ENCODE assay signal across 8 mouse cellular contexts in the genomic region with DNA sequence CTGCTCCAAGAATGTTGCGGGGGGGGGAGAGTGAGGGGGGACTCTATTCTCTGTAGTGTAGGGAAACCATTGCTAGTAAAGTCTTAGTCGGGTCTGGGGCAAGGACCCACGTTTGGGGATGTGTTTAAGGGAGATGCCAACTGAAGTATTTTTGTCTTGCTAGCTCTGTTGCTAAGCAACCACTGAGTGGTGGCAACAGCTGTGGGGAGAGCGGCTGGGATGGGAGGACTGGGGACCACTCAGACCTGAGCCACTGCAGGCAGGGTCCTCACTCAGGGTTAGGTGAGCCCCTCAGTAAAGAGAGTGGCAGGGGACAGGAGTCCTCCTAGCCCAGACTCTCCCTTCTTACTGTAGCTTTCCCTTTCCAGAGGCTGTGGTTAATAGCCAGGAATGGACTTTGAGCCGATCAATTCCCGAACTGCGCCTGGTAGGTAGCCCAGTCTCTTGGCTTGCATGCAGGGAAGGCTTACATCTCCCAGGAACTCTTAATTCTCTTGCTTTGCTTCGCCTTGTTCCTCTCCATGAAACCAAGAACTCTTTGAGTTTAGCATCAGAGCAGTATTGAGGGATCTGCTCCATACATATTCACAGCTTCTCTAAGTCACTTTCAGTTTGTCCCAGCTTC. TPM values are rescaled to one million over a fixed set of nuclear protein-coding genes. Genes with fewer than 3 reads are reported as not detected.
DNase-seq lines count a peak whose midpoint lies in the region; ATAC-seq and TF ChIP-seq lines count a peak whose summit lies in the region.

No protein-coding gene starts in this region.

- no peak for ATAC-seq in intestine, embryonic 14.5 days (replicated peaks; ENCODE audit: low FRiP score, low TSS enrichment, low read depth)
- no peak for ATAC-seq in midbrain, postnatal 0 days (ENCODE audit: low FRiP score)

- TF ChIP-seq CTCF in gastrocnemius, adult 2 months (IDR thresholded peaks at IDR 0.05): no peak
- TF ChIP-seq CTCF in midbrain, postnatal 0 days (IDR thresholded peaks at IDR 0.05): no peak

- WGBS in intestine, embryonic 14.5 days: 26% methylated on average over 8 of the region's 8 CpGs
- 27% methylated on average over 8 of the region's 8 CpGs for WGBS in midbrain, postnatal 0 days

- H3K4me2 ChIP-seq in intestine, embryonic 14.5 days (ENCODE audit: low read length): peak overlapping the region; percentile 50; the same call in 1 of the 2 replicates
- peak overlapping the region; percentile 93 for H3K4me2 ChIP-seq in midbrain, postnatal 0 days (ENCODE audit: low read depth, low read length, poor library complexity, severe bottlenecking)

- no peaks in the 10 kb centered on the region for H3K36me3 ChIP-seq in intestine, embryonic 14.5 days (ENCODE audit: control insufficient read depth, insufficient read depth, low read length)
- peaks cover 28% of the 10 kb centered on the region for H3K36me3 ChIP-seq in midbrain, postnatal 0 days (ENCODE audit: insufficient read depth, low read length)

- H3K27me3 ChIP-seq in intestine, embryonic 14.5 days (replicated peaks; ENCODE audit: control insufficient read depth, insufficient read depth, low read length): peaks cover 77% of the 10 kb centered on the region
- no peaks in the 10 kb centered on the region for H3K27me3 ChIP-seq in midbrain, postnatal 0 days (ENCODE audit: insufficient read depth, low read length)

- H3K27ac ChIP-seq in gastrocnemius, adult 2 months: peak overlapping the region; percentile 58
- no peak overlapping the region for H3K27ac ChIP-seq in intestine, embryonic 14.5 days (ENCODE audit: low read depth)
- H3K27ac ChIP-seq in midbrain, postnatal 0 days (ENCODE audit: low read depth, low read length): 0 out of 2 replicates have a peak overlapping the region, but pooled peaks have one; percentile 26

- peaks cover 27% of the 10 kb centered on the region for H3K4me1 ChIP-seq in intestine, embryonic 14.5 days (replicated peaks; ENCODE audit: control insufficient read depth, insufficient read depth, low read length)
- H3K4me1 ChIP-seq in midbrain, postnatal 0 days (ENCODE audit: insufficient read depth, low read length): peaks cover 18% of the 10 kb centered on the region; the same call in 1 of the 2 replicates

- no peaks in the 10 kb centered on the region for H3K9me3 ChIP-seq in intestine, embryonic 14.5 days (ENCODE audit: control insufficient read depth, low read length)
- H3K9me3 ChIP-seq in midbrain, postnatal 0 days (ENCODE audit: low read length): no peaks in the 10 kb centered on the region

- H3K4me3 ChIP-seq in gastrocnemius, adult 2 months: peak overlapping the region; percentile 71
- peak overlapping the region; percentile 17 for H3K4me3 ChIP-seq in intestine, embryonic 14.5 days (ENCODE audit: low read depth, low read length)
- peak overlapping the region; percentile 83 for H3K4me3 ChIP-seq in midbrain, postnatal 0 days (ENCODE audit: low read depth, low read length)

- no peak overlapping the region for H3K9ac ChIP-seq in intestine, embryonic 14.5 days (ENCODE audit: low read length)
- H3K9ac ChIP-seq in midbrain, postnatal 0 days (replicated peaks; ENCODE audit: low read length, poor library complexity, severe bottlenecking): peak overlapping the region; percentile 95

- DNase-seq in gastrocnemius, adult 2 months: peak; percentile 32
- DNase-seq in gastrocnemius, postnatal 4 days (ENCODE audit: low spot score in 2 of 2): no peak
- peak; percentile 49 for DNase-seq in embryo, embryonic 9.5 days (ENCODE audit: extremely low spot score)
- no peak for DNase-seq in intestine, embryonic 14.5 days (ENCODE audit: low spot score)
- DNase-seq in midbrain, postnatal 0 days (ENCODE audit: low spot score): peak; percentile 72
- no peak for DNase-seq in thymus, postnatal 36 days
- DNase-seq in left cerebral cortex, adult 11 months (ENCODE audit: low spot score): no peak
- no peak for DNase-seq in testis, postnatal 14 days (ENCODE audit: low spot score)

- intact Hi-C loops in gastrocnemius, adult 2 months (cut with DNase I): no loop called here

RNA-seq across cellular contexts. Expression of a gene that starts 7.0 kb away (rescaled TPM):
- 1 to 10 TPM; 1.6 TPM for total RNA-seq in gastrocnemius, adult 2 months (2021)
- total RNA-seq in gastrocnemius, postnatal 4 days (2021): 1 to 10 TPM; 1.7 to 2.6 TPM
- 0.23 and 0.26 TPM in 2 replicates for polyA plus RNA-seq in intestine, embryonic 14.5 days (2014; fragmentation: Nextera tagmentation; extraction: Ambion mirVana)
- 330 and 343 TPM in 2 replicates for total RNA-seq in midbrain, postnatal 0 days (2014; rRNA removed)
- 5.4 and 6.3 TPM in 2 replicates for polyA plus RNA-seq in midbrain, postnatal 0 days (2015; fragmentation: Nextera tagmentation; extraction: Ambion mirVana)

RNA-seq across cellular contexts. Expression of a gene that starts 12.0 kb away (rescaled TPM):
- total RNA-seq in gastrocnemius, adult 2 months (2021): 10 to 100 TPM; 21.6 to 29.9 TPM
- 10 to 100 TPM; 39.5 to 44.3 TPM for total RNA-seq in gastrocnemius, postnatal 4 days (2021)
- 92.4 and 114 TPM in 2 replicates for polyA plus RNA-seq in intestine, embryonic 14.5 days (2014; fragmentation: Nextera tagmentation; extraction: Ambion mirVana)
- total RNA-seq in midbrain, postnatal 0 days (2014; rRNA removed): 109 and 122 TPM in 2 replicates
- 101 and 104 TPM in 2 replicates for polyA plus RNA-seq in midbrain, postnatal 0 days (2015; fragmentation: Nextera tagmentation; extraction: Ambion mirVana)

RNA-seq across cellular contexts. Expression of a gene that starts 18.8 kb away (rescaled TPM):
- total RNA-seq in gastrocnemius, adult 2 months (2021): 10 to 100 TPM; 33.5 to 40.5 TPM
- 100 to 1,000 TPM; 225 to 253 TPM for total RNA-seq in gastrocnemius, postnatal 4 days (2021)
- polyA plus RNA-seq in intestine, embryonic 14.5 days (2014; fragmentation: Nextera tagmentation; extraction: Ambion mirVana): 1,915 and 2,068 TPM in 2 replicates
- 311 and 365 TPM in 2 replicates for total RNA-seq in midbrain, postnatal 0 days (2014; rRNA removed)
- polyA plus RNA-seq in midbrain, postnatal 0 days (2015; fragmentation: Nextera tagmentation; extraction: Ambion mirVana): 364 and 374 TPM in 2 replicates

RNA-seq across cellular contexts. Expression of a gene that starts 22.1 kb away (rescaled TPM):
- 1 to 10 TPM in 1 of 2 experiments, under 1 TPM in 1; 0.45 to 1.2 TPM for total RNA-seq in gastrocnemius, adult 2 months (2021)
- 1 to 10 TPM; 1.6 to 1.7 TPM for total RNA-seq in gastrocnemius, postnatal 4 days (2021)
- 1.4 and 1.9 TPM in 2 replicates for polyA plus RNA-seq in intestine, embryonic 14.5 days (2014; fragmentation: Nextera tagmentation; extraction: Ambion mirVana)
- 84.0 and 90.0 TPM in 2 replicates for total RNA-seq in midbrain, postnatal 0 days (2014; rRNA removed)
- polyA plus RNA-seq in midbrain, postnatal 0 days (2015; fragmentation: Nextera tagmentation; extraction: Ambion mirVana): 8.6 and 9.8 TPM in 2 replicates

RNA-seq across cellular contexts. Expression of a gene that starts 34.1 kb away (rescaled TPM):
- under 1 TPM in 1 of 2 experiments, not detected in 1; 0.11 TPM for total RNA-seq in gastrocnemius, adult 2 months (2021)
- total RNA-seq in gastrocnemius, postnatal 4 days (2021): under 1 TPM; 0.78 to 0.86 TPM
- polyA plus RNA-seq in intestine, embryonic 14.5 days (2014; fragmentation: Nextera tagmentation; extraction: Ambion mirVana): 0.07 and 0.15 TPM in 2 replicates
- 0.22 TPM in 1 of 2 replicates, not detected in the other for total RNA-seq in midbrain, postnatal 0 days (2014; rRNA removed)
- 0.13 TPM in 1 of 2 replicates, not detected in the other for polyA plus RNA-seq in midbrain, postnatal 0 days (2015; fragmentation: Nextera tagmentation; extraction: Ambion mirVana)

Comparison
In these comparisons a context has a peak if more than half of its experiments do, and no peak if none do; other contexts are left out.
1. DNase-seq: peak in gastrocnemius, adult 2 months (single experiment), embryo, embryonic 9.5 days (single experiment) and midbrain, postnatal 0 days (single experiment); none in gastrocnemius, postnatal 4 days (0 of 2), intestine, embryonic 14.5 days (single experiment), thymus, postnatal 36 days (0 of 2), left cerebral cortex, adult 11 months (single experiment) and testis, postnatal 14 days (single experiment).
2. H3K4me3 ChIP-seq: peak in every context shown above with its lines; median percentile 83 in midbrain, postnatal 0 days; 71 in gastrocnemius, adult 2 months; 17 in intestine, embryonic 14.5 days.
3. RNA of a gene that starts 7.0 kb away (total RNA-seq): 330 to 343 TPM in midbrain, postnatal 0 days; 1.7 to 2.6 TPM in gastrocnemius, postnatal 4 days and 1.6 TPM in gastrocnemius, adult 2 months; every median in the first group is over 10 times any median in the second.